Mouse (Mus musculus) embryonic facial prominence, embryonic 14.5 days (tissue): ENCODE measurements around the gene Sox5. TPM values are rescaled to one million over a fixed set of nuclear protein-coding genes. Genes with fewer than 3 reads are reported as not detected.

Source experiments
- ATAC-seq: fragments of 200-750 bp; cut with Nextera tagmentation; 2 replicates; pipeline ENCODE4 v1.8.0; 2017; ENCODE audit warnings: low read depth, moderate number of reproducible peaks, moderate TSS enrichment
- DNase-seq: peaks from one replicate; pipeline ENCODE4 v3.0.0-alpha.2; 2015; ENCODE audit warnings: low spot score
- H3K27ac ChIP-seq: fragments of 300-500 bp; sonication (generic); replicated peaks from 2 replicates; pipeline ENCODE4 v1.5.1; 2014; ENCODE audit warnings: low read depth, mild to moderate bottlenecking, low read length, moderate library complexity
- H3K27me3 ChIP-seq: fragments of 300-500 bp; sonication (generic); replicated peaks from 2 replicates; pipeline ENCODE4 v1.6.1; 2014; ENCODE audit warnings: low read length; ENCODE audit not compliant: control insufficient read depth, insufficient read depth
- H3K36me3 ChIP-seq: fragments of 300-500 bp; sonication (generic); 2 replicates; pipeline ENCODE4 v1.6.1; 2014; ENCODE audit warnings: low read length, mixed read lengths; ENCODE audit not compliant: control insufficient read depth, insufficient read depth
- H3K4me1 ChIP-seq: fragments of 300-500 bp; sonication (generic); 2 replicates; pipeline ENCODE4 v1.6.1; 2014; ENCODE audit warnings: antibody characterized with exemption, low read length; ENCODE audit not compliant: control insufficient read depth, insufficient read depth
- H3K4me2 ChIP-seq: fragments of 300-500 bp; sonication (generic); 2 replicates; pipeline ENCODE4 v1.6.1; 2014; ENCODE audit warnings: low read depth, mild to moderate bottlenecking, low read length, moderate library complexity, mixed read lengths
- H3K4me3 ChIP-seq: fragments of 300-500 bp; sonication (generic); 2 replicates; pipeline ENCODE4 v1.5.1; 2014; ENCODE audit warnings: low read depth, mild to moderate bottlenecking, low read length
- H3K9ac ChIP-seq: fragments of 300-500 bp; sonication (generic); 2 replicates; pipeline ENCODE4 v1.6.1; 2014; ENCODE audit warnings: low read depth, mild to moderate bottlenecking, low read length, moderate library complexity, mixed read lengths
- H3K9me3 ChIP-seq: fragments of 300-500 bp; sonication (generic); 2 replicates; pipeline ENCODE4 v1.6.1; 2016; ENCODE audit warnings: low read length; ENCODE audit not compliant: control insufficient read depth
- WGBS: fragments of 180-500 bp; shearing (Covaris S2); extraction: QIAGEN DNeasy Blood & Tissue Kit; methylation state at CpG from one replicate; pipeline ENCODE4 v1.1.7; 2014; 5-methylcytosine and 5-hydroxymethylcytosine counted together
- polyA plus RNA-seq: library from polyadenylated mRNA; unstranded; fragments of >200 nt; fragmentation: Nextera tagmentation; extraction: Ambion mirVana; gene quantifications from 2 replicates; pipeline ENCODE4 v1.2.1, GENCODE M21; 2014

Gene Sox5
- polyA plus RNA-seq, 1 experiment from 2014 or later: 10.8 TPM

- Histone ChIP-seq H3K9ac (no peak overlapping the region), H3K9me3 (no peaks in the 10 kb centered on the region), H3K36me3 (no peaks in the 10 kb centered on the region), H3K4me2 (no peak overlapping the region), H3K4me1 (no peaks in the 10 kb centered on the region), H3K4me3 (no peak overlapping the region), H3K27ac (no peak overlapping the region), H3K27me3 (no peaks in the 10 kb centered on the region)
- WGBS: 59% methylated on average over 11 of the region's 11 CpGs
- DNase-seq: no peak
- no peak for ATAC-seq
These were observed 197.5 kb downstream of the Sox5 start for GRCm38 (mm10) chr6:144584074-144584840.

- no peaks in the 10 kb centered on the region for H3K4me1 ChIP-seq
- no peak overlapping the region for H3K4me3 ChIP-seq
- DNase-seq: no peak
- H3K4me2 ChIP-seq: no peak overlapping the region
- no peaks in the 10 kb centered on the region for H3K9me3 ChIP-seq
- H3K9ac ChIP-seq: no peak overlapping the region
- no peaks in the 10 kb centered on the region for H3K36me3 ChIP-seq
- H3K27me3 ChIP-seq: no peaks in the 10 kb centered on the region
- no peak for ATAC-seq
- H3K27ac ChIP-seq: no peak overlapping the region
- WGBS: 21% methylated on average over 12 of the region's 12 CpGs
These were observed 202.5 kb downstream of the Sox5 start for GRCm38 (mm10) chr6:144579301-144579700.

- H3K4me1 ChIP-seq: no peaks in the 10 kb centered on the region
- DNase-seq (no peak), ATAC-seq (no peak)
- H3K9ac ChIP-seq: no peak overlapping the region
- no peak overlapping the region for H3K4me3 ChIP-seq
- no peaks in the 10 kb centered on the region for H3K9me3 ChIP-seq
- H3K36me3 ChIP-seq: no peaks in the 10 kb centered on the region
- H3K27me3 ChIP-seq: no peaks in the 10 kb centered on the region
- no peak overlapping the region for H3K27ac ChIP-seq
- WGBS: 64% methylated on average over 16 of the region's 17 CpGs
- no peak overlapping the region for H3K4me2 ChIP-seq
These were observed 210.9 kb downstream of the Sox5 start for GRCm38 (mm10) chr6:144570850-144571249.

GRCm38 (mm10) chr6:144565827-144566226 lies 215.9 kb downstream of the Sox5 start:
- H3K9me3 ChIP-seq: peaks cover 5% of the 10 kb centered on the region; the same call in 1 of the 2 replicates
- no peak overlapping the region for H3K4me3 ChIP-seq
- DNase-seq (no peak), ATAC-seq (no peak)
- H3K27ac ChIP-seq: no peak overlapping the region
- H3K4me2 ChIP-seq: no peak overlapping the region
- no peaks in the 10 kb centered on the region for H3K36me3 ChIP-seq
- WGBS: 71% methylated on average over 1 of the region's 1 CpGs
- H3K27me3 ChIP-seq: no peaks in the 10 kb centered on the region
- no peak overlapping the region for H3K9ac ChIP-seq
- H3K4me1 ChIP-seq: no peaks in the 10 kb centered on the region

GRCm38 (mm10) chr6:144561718-144562117 lies 220.1 kb downstream of the Sox5 start:
- Histone ChIP-seq H3K9ac (no peak overlapping the region), H3K4me1 (no peaks in the 10 kb centered on the region), H3K27me3 (no peaks in the 10 kb centered on the region), H3K4me2 (no peak overlapping the region), H3K27ac (no peak overlapping the region), H3K36me3 (no peaks in the 10 kb centered on the region), H3K9me3 (peaks cover 7% of the 10 kb centered on the region; the same call in 1 of the 2 replicates), H3K4me3 (no peak overlapping the region)
- WGBS: 68% methylated on average over 5 of the region's 5 CpGs
- ATAC-seq (no peak), DNase-seq (no peak)

- H3K27ac ChIP-seq: no peak overlapping the region
- H3K9ac ChIP-seq: no peak overlapping the region
- H3K9me3 ChIP-seq: peaks cover 7% of the 10 kb centered on the region; the same call in 1 of the 2 replicates
- DNase-seq (peak; percentile 10), ATAC-seq (no peak)
- H3K4me3 ChIP-seq: no peak overlapping the region
- H3K4me1 ChIP-seq: no peaks in the 10 kb centered on the region
- H3K27me3 ChIP-seq: no peaks in the 10 kb centered on the region
- H3K4me2 ChIP-seq: no peak overlapping the region
- H3K36me3 ChIP-seq: no peaks in the 10 kb centered on the region
- 63% methylated on average over 3 of the region's 3 CpGs for WGBS
These were observed 221.6 kb downstream of the Sox5 start for GRCm38 (mm10) chr6:144560211-144560610.

DNA sequence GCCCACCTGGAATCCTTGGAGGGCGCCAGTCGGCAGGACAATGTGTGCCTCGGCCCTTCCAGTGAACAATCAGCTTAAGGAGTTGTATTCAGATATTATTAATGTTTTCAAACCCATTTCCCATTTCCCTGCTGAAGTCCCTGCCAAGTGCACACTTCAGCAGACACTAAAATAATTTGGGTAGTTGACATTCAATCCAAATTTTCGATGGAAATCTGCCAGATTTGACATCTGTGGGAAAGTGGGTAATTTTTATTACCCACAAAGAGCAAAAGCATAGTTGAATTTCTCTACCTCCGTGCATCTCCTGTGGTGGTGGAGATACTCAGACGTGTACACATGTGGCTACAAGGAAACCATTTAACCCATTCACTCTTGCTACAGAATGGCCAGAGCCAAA lies 228.3 kb downstream of the Sox5 start:
- WGBS: 66% methylated on average over 6 of the region's 6 CpGs
- H3K4me2 ChIP-seq: no peak overlapping the region
- no peaks in the 10 kb centered on the region for H3K36me3 ChIP-seq
- no peak overlapping the region for H3K9ac ChIP-seq
- H3K4me3 ChIP-seq: no peak overlapping the region
- H3K27ac ChIP-seq: no peak overlapping the region
- no peak for ATAC-seq
- H3K4me1 ChIP-seq: no peaks in the 10 kb centered on the region
- no peaks in the 10 kb centered on the region for H3K27me3 ChIP-seq
- H3K9me3 ChIP-seq: no peaks in the 10 kb centered on the region
- no peak for DNase-seq

GRCm38 (mm10) chr6:144548991-144549390 lies 232.8 kb downstream of the Sox5 start:
- no peak overlapping the region for H3K4me2 ChIP-seq
- no peak overlapping the region for H3K27ac ChIP-seq
- no peak overlapping the region for H3K4me3 ChIP-seq
- WGBS: 89% methylated on average over 8 of the region's 8 CpGs
- ATAC-seq (no peak), DNase-seq (no peak)
- peaks cover 3% of the 10 kb centered on the region; the same call in 1 of the 2 replicates for H3K9me3 ChIP-seq
- H3K36me3 ChIP-seq: no peaks in the 10 kb centered on the region
- no peak overlapping the region for H3K9ac ChIP-seq
- H3K4me1 ChIP-seq: no peaks in the 10 kb centered on the region
- H3K27me3 ChIP-seq: no peaks in the 10 kb centered on the region

GRCm38 (mm10) chr6:144547141-144547540 lies 234.6 kb downstream of the Sox5 start:
- H3K4me1 ChIP-seq: no peaks in the 10 kb centered on the region
- H3K27me3 ChIP-seq: no peaks in the 10 kb centered on the region
- H3K9ac ChIP-seq: no peak overlapping the region
- H3K4me3 ChIP-seq: no peak overlapping the region
- no peak for ATAC-seq
- H3K27ac ChIP-seq: no peak overlapping the region
- H3K9me3 ChIP-seq: peaks cover 3% of the 10 kb centered on the region; the same call in 1 of the 2 replicates
- DNase-seq: no peak
- H3K36me3 ChIP-seq: no peaks in the 10 kb centered on the region
- H3K4me2 ChIP-seq: no peak overlapping the region
